Mouse (Mus musculus): ENCODE measurements around the gene Mylip. TPM values are rescaled to one million over a fixed set of nuclear protein-coding genes. Genes with fewer than 3 reads are reported as not detected.

Mylip gene
- total RNA-seq, 2 experiments from 2014 or later = 20.6 to 35.7 TPM

- intact Hi-C loops (cut with DNase I) = no loop called here
- no peak for DNase-seq
Measured at GRCm38 (mm10) chr13:45422251-45422650, 32.7 kb downstream of the Mylip start.

GRCm38 (mm10) chr13:45422709-45423108 is 33.2 kb downstream of the Mylip start:
- intact Hi-C loops (cut with DNase I) = no loop called here
- DNase-seq = no peak

GRCm38 (mm10) chr13:45423905-45424304 is 34.4 kb downstream of the Mylip start:
- no peak for DNase-seq
- intact Hi-C loops (cut with DNase I) = no loop called here

- intact Hi-C loops (cut with DNase I) = no loop called here
- no peak for DNase-seq
Measured at GRCm38 (mm10) chr13:45429239-45429638, 39.7 kb downstream of the Mylip start.

- intact Hi-C loops (cut with DNase I) = no loop called here
- no peak for DNase-seq
Measured at GRCm38 (mm10) chr13:45437134-45437533, 47.6 kb downstream of the Mylip start.

GRCm38 (mm10) chr13:45438853-45439252 is 49.3 kb downstream of the Mylip start:
- DNase-seq = no peak
- intact Hi-C loops (cut with DNase I) = no loop called here

- intact Hi-C loops (cut with DNase I) = loop anchor here (5.0 kb wide), 1 partner anchor 37 kb away; no protein-coding TSS in a partner anchor
- no peak for DNase-seq
Measured at GRCm38 (mm10) chr13:45440226-45440625, 50.7 kb downstream of the Mylip start.

- intact Hi-C loops (cut with DNase I) = loop anchor here (2.0 to 5.0 kb wide), 3 partner anchors 35 to 412 kb away; partner anchors contain the start of gene Mylip
- peak in 1 of 2 experiments; percentile 21 for DNase-seq
Measured at GRCm38 (mm10) chr13:45442451-45442850, 52.9 kb downstream of the Mylip start.

- intact Hi-C loops (cut with DNase I) = loop anchor here (2.0 to 5.0 kb wide), 3 partner anchors 34 to 412 kb away; partner anchors contain the start of gene Mylip
- DNase-seq = peak; percentile 9 to 18
Measured at GRCm38 (mm10) chr13:45442918-45443535, 53.5 kb downstream of the Mylip start.

GRCm38 (mm10) chr13:45444220-45444619 is 54.7 kb downstream of the Mylip start:
- intact Hi-C loops (cut with DNase I) = loop anchor here (5.0 kb wide), 1 partner anchor 33 kb away; no protein-coding TSS in a partner anchor
- DNase-seq = no peak

- intact Hi-C loops (cut with DNase I) = loop anchor here (5.0 kb wide), 1 partner anchor 33 kb away; no protein-coding TSS in a partner anchor
- no peak for DNase-seq
Measured at GRCm38 (mm10) chr13:45444652-45445051, 55.1 kb downstream of the Mylip start.

- DNase-seq = no peak
- intact Hi-C loops (cut with DNase I) = no loop called here
Measured at GRCm38 (mm10) chr13:45446636-45447035, 57.1 kb downstream of the Mylip start.

GRCm38 (mm10) chr13:45452437-45452836 is 62.9 kb downstream of the Mylip start:
- intact Hi-C loops (cut with DNase I) = no loop called here

GRCm38 (mm10) chr13:45453033-45453432 is 63.5 kb downstream of the Mylip start:
- intact Hi-C loops (cut with DNase I) = no loop called here
- DNase-seq = no peak

More at GRCm38 (mm10) chr13:45452437-45452836, 62.9 kb downstream of the Mylip start:
- no peak for DNase-seq

GRCm38 (mm10) chr13:45454044-45454443 is 64.5 kb downstream of the Mylip start:
- intact Hi-C loops (cut with DNase I) = no loop called here

GRCm38 (mm10) chr13:45454641-45455040 is 65.1 kb downstream of the Mylip start:
- peak; percentile 25 to 31 for DNase-seq
- intact Hi-C loops (cut with DNase I) = loop anchor here (5.0 kb wide), 1 partner anchor 177 kb away; no protein-coding TSS in a partner anchor

More at GRCm38 (mm10) chr13:45454044-45454443, 64.5 kb downstream of the Mylip start:
- no peak for DNase-seq

GRCm38 (mm10) chr13:45455108-45455861 is 65.7 kb downstream of the Mylip start:
- peak; percentile 30 to 57 for DNase-seq
- intact Hi-C loops (cut with DNase I) = loop anchor here (5.0 kb wide), 1 partner anchor 178 kb away; no protein-coding TSS in a partner anchor

GRCm38 (mm10) chr13:45455862-45456192 is 66.3 kb downstream of the Mylip start:
- no peak for DNase-seq
- intact Hi-C loops (cut with DNase I) = loop anchor here (5.0 kb wide), 1 partner anchor 179 kb away; no protein-coding TSS in a partner anchor

GRCm38 (mm10) chr13:45457459-45457858 is 67.9 kb downstream of the Mylip start:
- no peak for DNase-seq
- intact Hi-C loops (cut with DNase I) = loop anchor here (5.0 kb wide), 1 partner anchor 180 kb away; no protein-coding TSS in a partner anchor

GRCm38 (mm10) chr13:45460177-45460576 is 70.6 kb downstream of the Mylip start:
- intact Hi-C loops (cut with DNase I) = no loop called here
- no peak for DNase-seq

GRCm38 (mm10) chr13:45461370-45461958 is 71.9 kb downstream of the Mylip start:
- intact Hi-C loops (cut with DNase I) = no loop called here
- DNase-seq = no peak
